ENCODE assay signal across 13 mouse cellular contexts in the genomic region with DNA sequence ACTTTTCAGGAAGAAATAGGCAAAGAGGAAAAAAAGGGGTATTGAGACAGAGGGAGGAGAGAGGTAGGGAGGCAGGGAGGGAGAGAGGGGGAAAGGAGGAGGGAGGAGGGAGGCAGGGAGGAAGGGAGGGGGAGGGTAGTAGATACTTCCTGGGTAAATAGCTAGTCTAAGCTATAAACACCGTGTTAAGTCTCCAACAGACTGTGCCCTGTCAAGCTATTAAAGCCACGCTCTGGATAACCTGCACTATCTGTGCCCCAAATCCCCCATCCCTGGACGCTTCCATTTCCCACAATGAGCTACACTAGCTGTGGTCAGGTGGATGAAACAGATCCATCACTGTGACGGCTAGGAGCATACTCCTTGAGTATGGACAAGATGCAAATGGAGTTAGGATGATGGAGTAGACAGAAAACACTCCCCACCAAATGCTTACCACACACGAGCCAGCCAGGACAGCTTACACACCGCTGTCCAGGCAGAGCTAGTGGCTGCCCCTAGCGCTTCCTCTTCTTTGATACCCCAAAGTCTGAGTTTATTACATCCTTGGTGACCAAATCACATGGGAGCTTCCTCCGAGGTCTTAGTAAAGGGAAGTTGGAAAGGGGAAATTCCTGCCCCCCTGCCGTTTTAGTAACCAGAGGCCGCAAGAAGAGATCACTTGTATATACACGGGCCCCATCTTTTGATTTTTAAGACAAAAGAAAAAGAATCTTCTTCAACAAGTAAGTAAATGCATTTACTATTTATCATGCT. TPM values are rescaled to one million over a fixed set of nuclear protein-coding genes. Genes with fewer than 3 reads are reported as not detected.
A peak's percentile ranks its signal among the peaks of the same experiment; 100 is the strongest.
DNase-seq lines count a peak whose midpoint lies in the region; TF ChIP-seq lines count a peak whose summit lies in the region.
"Had no signal": no experiment of that assay in that cellular context is flagged by ENCODE, and none has a peak within 500 bp of the region (broad histone marks: within the 10 kb centered on the region; RNA-seq: fewer than 3 reads in every experiment).

No protein-coding gene starts in this region.

- no peak overlapping the region for H3K9ac ChIP-seq in ES-E14 (ENCODE audit: insufficient read depth, low read depth, low read length, poor library complexity, severe bottlenecking)
- H3K9ac ChIP-seq: embryonic facial prominence, embryonic 15.5 days; lung, embryonic 15.5 days had no signal

- no peak for TF ChIP-seq POLR2A in brain, embryonic 14.5 days (IDR thresholded peaks at IDR 0.05; ENCODE audit: borderline replicate concordance, extremely low read depth, insufficient read depth, insufficient read length, poor library complexity, severe bottlenecking)

- in situ Hi-C loops in ES-E14 (cut with MboI; ENCODE audit: low sequenced_read_pairs in 2 of 2, unreplicated experiment in 2 of 2): no loop called here

- no peaks in the 10 kb centered on the region; the same call in 1 of the 2 replicates for H3K27me3 ChIP-seq in embryonic facial prominence, embryonic 10.5 days (replicated peaks; ENCODE audit: low read depth, poor library complexity, severe bottlenecking)
- H3K27me3 ChIP-seq: embryonic facial prominence, embryonic 15.5 days; lung, embryonic 15.5 days had no signal

- no peaks in the 10 kb centered on the region for H3K9me3 ChIP-seq in ES-E14 (ENCODE audit: control insufficient read depth, insufficient read depth, low read depth, low read length)
- no peaks in the 10 kb centered on the region for H3K9me3 ChIP-seq in embryonic facial prominence, embryonic 10.5 days
- H3K9me3 ChIP-seq: embryonic facial prominence, embryonic 15.5 days; lung, embryonic 15.5 days had no signal

- H3K36me3 ChIP-seq in ES-E14 (ENCODE audit: control insufficient read depth, insufficient read depth, low read length, poor library complexity, severe bottlenecking): no peaks in the 10 kb centered on the region
- no peaks in the 10 kb centered on the region for H3K36me3 ChIP-seq in embryonic facial prominence, embryonic 10.5 days (replicated peaks)
- H3K36me3 ChIP-seq: embryonic facial prominence, embryonic 15.5 days; lung, embryonic 15.5 days had no signal

- no peak for TF ChIP-seq CTCF in brain, embryonic 14.5 days (IDR thresholded peaks at IDR 0.05; ENCODE audit: borderline replicate concordance, extremely low read depth, insufficient read depth, insufficient read length)

- H3K4me3 ChIP-seq in ES-E14 (ENCODE audit: insufficient read depth in 1 of 2, low read depth in 1 of 2, low read length in 2 of 2, poor library complexity in 1 of 2, severe bottlenecking in 1 of 2): no peak overlapping the region
- H3K4me3 ChIP-seq in embryonic facial prominence, embryonic 10.5 days: no peak overlapping the region
- H3K4me3 ChIP-seq: embryonic facial prominence, embryonic 15.5 days; lung, embryonic 15.5 days had no signal

- H3K4me1 ChIP-seq in ES-E14 (ENCODE audit: control insufficient read depth in 2 of 2, insufficient read depth in 2 of 2, low read length in 2 of 2, poor library complexity in 1 of 2): peaks cover 15 to 19% of the 10 kb centered on the region in 2 experiments
- peaks cover 8% of the 10 kb centered on the region for H3K4me1 ChIP-seq in embryonic facial prominence, embryonic 10.5 days
- H3K4me1 ChIP-seq: lung, embryonic 15.5 days had no signal

- 64% methylated on average over 11 of the region's 11 CpGs for WGBS in embryonic facial prominence, embryonic 10.5 days

- H3K27ac ChIP-seq in ES-E14 (ENCODE audit: insufficient read depth, low read depth, low read length, poor library complexity, severe bottlenecking): peak overlapping the region; percentile 60; the same call in 1 of the 2 replicates
- no peak overlapping the region for H3K27ac ChIP-seq in embryonic facial prominence, embryonic 10.5 days (replicated peaks)
- H3K27ac ChIP-seq: embryonic facial prominence, embryonic 15.5 days; lung, embryonic 15.5 days had no signal

- DNase-seq in layer of hippocampus, adult 9-11 months: peak; percentile 45
- no peak for DNase-seq in layer of hippocampus, postnatal 36 days
- no peak for DNase-seq in ES-E14 (ENCODE audit: low read depth, low spot score)
- peak; percentile 5 for DNase-seq in brain, embryonic 14.5 days (ENCODE audit: low read depth)
- DNase-seq in monocyte, adult 2 months (ENCODE audit: low read depth in 1 of 2, low spot score in 2 of 2): peak; percentile 61 to 62
- DNase-seq in frontal cortex, postnatal 10 days (ENCODE audit: low spot score in 2 of 2): no peak
- DNase-seq in embryonic facial prominence, embryonic 10.5 days (ENCODE audit: low spot score): no peak
- DNase-seq: cerebellum, postnatal 14 days; heart, postnatal 36 days; left cerebral cortex, postnatal 4 days had no signal

TF ChIP-seq in ES-E14, 5 proteins besides CTCF, POLR2A, EP300 and RAD21:
- no peak for TF ChIP-seq ZC3H11A (IDR thresholded peaks at IDR 0.05; ENCODE audit: borderline replicate concordance, low read depth, low read length)
- TF ChIP-seq MAFK (IDR thresholded peaks at IDR 0.05; ENCODE audit: insufficient read depth, low read depth, low read length): no peak
- TF ChIP-seq ZNF384 (IDR thresholded peaks at IDR 0.05; ENCODE audit: low read depth, low read length): no peak
- no peak for TF ChIP-seq CHD2 (IDR thresholded peaks at IDR 0.05; ENCODE audit: low read depth, low read length)
- TF ChIP-seq HCFC1 (IDR thresholded peaks at IDR 0.05; ENCODE audit: borderline replicate concordance, insufficient read depth, low read length): no peak

RNA-seq across cellular contexts. Expression of a gene that starts 1.6 kb away (rescaled TPM):
- under 1 TPM; 0.35 to 0.71 TPM for total RNA-seq in layer of hippocampus, postnatal 36 days (2021)
- total RNA-seq in ES-E14 (2012; rRNA removed): 11.1 and 15.2 TPM in 2 replicates
- polyA plus RNA-seq in brain, embryonic 14.5 days (2012; rRNA removed): 0.32 and 0.33 TPM in 2 replicates
- 0.35 and 0.39 TPM in 2 replicates for polyA plus RNA-seq in embryonic facial prominence, embryonic 10.5 days (2016; fragmentation: Nextera tagmentation; extraction: Ambion mirVana)

RNA-seq across cellular contexts. Expression of a gene that starts 4.5 kb away (rescaled TPM):
- 10 to 100 TPM; 53.0 to 57.7 TPM for total RNA-seq in layer of hippocampus, postnatal 36 days (2021)
- total RNA-seq in ES-E14 (2012; rRNA removed): 70.2 and 121 TPM in 2 replicates
- polyA plus RNA-seq in brain, embryonic 14.5 days (2012; rRNA removed): 73.8 and 77.3 TPM in 2 replicates
- polyA plus RNA-seq in embryonic facial prominence, embryonic 10.5 days (2016; fragmentation: Nextera tagmentation; extraction: Ambion mirVana): 139 and 143 TPM in 2 replicates

RNA-seq across cellular contexts. Expression of a gene that starts 24.0 kb away (rescaled TPM):
- under 1 TPM; 0.63 to 0.92 TPM for total RNA-seq in layer of hippocampus, postnatal 36 days (2021)
- 4.9 and 6.0 TPM in 2 replicates for total RNA-seq in ES-E14 (2012; rRNA removed)
- polyA plus RNA-seq in brain, embryonic 14.5 days (2012; rRNA removed): 0.25 and 0.37 TPM in 2 replicates
- not detected in 2 replicates for polyA plus RNA-seq in embryonic facial prominence, embryonic 10.5 days (2016; fragmentation: Nextera tagmentation; extraction: Ambion mirVana)
- polyA plus RNA-seq: activated CD4-positive, CD25-positive, alpha-beta regulatory T cell, adult 4 months had no signal

Comparison
In these comparisons a context has a peak if more than half of its experiments do, and no peak if none do; other contexts are left out.
1. DNase-seq: peak in layer of hippocampus, adult 9-11 months (single experiment), brain, embryonic 14.5 days (single experiment) and monocyte, adult 2 months (2 of 2); none in layer of hippocampus, postnatal 36 days (0 of 2), ES-E14 (single experiment), frontal cortex, postnatal 10 days (0 of 2) and embryonic facial prominence, embryonic 10.5 days (single experiment).